Mouse (Mus musculus) C3H10T1/2 (cell line): Measurements from ENCODE around the gene Zfp36. TPM values are rescaled to one million over a fixed set of nuclear protein-coding genes. Genes with fewer than 3 reads are reported as not detected.

Source experiments
- polyA plus RNA-seq, 2 experiments: library from polyadenylated mRNA; unstranded; fragments of >200 nt; fragmentation: generic; extraction: Trizol; gene quantifications; one replicate each; pipeline ENCODE4 v1.2.1; 2012; ENCODE audit warnings: missing spikeins in 2 of 2

Gene Zfp36
- 10 to 100 TPM in 1 of 2 experiments, 1 to 10 TPM in 1; 3.3 to 11.2 TPM for polyA plus RNA-seq

DNA sequence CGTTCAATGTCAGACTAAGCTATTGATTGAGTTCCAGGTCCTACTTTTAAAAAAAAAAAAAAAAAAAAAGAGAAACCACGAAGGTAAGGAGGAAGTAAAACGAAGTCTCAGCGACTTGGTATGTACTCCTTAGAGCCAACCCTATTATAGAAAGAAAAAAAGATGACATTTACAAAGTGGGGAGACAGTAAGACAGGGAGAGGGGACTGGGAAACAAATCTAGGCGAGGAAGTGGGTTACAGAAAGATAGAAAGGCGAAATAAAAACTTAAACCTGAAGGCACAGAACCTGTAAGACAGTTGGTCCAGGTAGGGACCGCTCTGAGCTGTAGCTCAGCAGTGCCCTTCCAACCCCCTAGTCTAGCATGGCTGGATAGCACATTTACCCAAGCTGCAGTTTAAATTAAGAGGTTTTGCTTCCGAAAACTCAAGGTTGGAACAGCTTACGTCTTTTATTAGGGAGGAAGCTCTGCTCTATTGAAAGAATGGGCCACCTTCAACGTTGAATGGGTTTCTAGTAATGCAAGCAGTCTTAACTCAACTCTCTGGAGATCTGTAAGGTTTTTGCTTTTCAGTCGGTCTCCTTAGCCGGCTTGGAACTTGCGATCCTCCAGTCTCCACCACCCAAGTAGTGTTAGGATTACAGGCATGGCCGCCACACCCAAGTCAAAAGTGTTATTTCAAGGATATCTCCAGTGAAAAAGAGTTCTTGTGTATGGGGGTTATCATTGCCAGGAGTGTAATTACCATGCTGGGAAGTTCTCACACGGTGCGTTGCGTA lies at the start of gene Zfp36:
Gene Zfp36, minus strand, starts transcription at position 17 of the 780 bp plus-strand sequence.

DNA sequence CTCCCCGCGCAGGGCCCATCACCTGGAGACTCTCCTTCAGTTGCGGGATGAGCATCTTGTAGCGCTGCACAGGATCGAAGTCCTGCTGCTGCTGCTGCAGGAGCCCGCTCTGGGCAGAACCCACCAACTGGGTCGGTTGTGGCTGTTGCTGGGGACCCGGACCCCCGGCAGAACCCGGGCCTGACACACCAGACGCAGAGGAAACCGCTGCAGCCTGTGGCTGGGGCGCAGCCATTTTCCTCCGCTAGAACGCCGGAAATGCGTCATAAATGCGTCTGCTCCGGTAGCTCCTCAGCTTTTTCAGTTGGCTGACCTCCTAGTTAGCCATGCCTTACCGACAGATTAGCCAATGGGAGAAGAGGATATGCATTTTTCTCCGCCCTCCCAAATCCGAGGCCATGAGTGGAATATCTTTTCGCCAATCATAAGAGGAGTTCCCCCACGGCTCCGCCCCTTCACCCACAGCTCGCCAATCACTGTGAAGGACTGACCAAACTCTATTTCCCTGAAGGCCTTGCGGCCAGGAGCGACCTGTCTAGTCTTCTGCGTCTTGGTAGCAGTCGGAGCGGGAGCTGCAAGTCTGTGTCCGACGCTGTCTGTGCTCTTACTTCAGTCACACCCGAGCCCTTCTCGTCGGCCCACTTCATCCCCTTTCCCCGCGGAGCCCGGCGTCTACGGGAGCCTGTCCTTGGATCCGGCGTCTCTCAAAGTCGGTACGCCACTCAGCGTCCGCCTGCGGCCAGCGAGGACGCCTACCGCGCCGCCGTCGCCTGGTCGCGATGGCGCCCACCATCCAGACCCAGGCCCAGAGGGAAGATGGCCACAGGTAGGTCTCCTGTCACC lies 12.6 kb upstream of the Zfp36 start, which contains the start of the genes Med29 and Paf1:
Gene Med29, minus strand, starts transcription at position 280 of the 843 bp plus-strand sequence.
Gene Paf1, plus strand, starts transcription at position 523 of the 843 bp plus-strand sequence.

DNA sequence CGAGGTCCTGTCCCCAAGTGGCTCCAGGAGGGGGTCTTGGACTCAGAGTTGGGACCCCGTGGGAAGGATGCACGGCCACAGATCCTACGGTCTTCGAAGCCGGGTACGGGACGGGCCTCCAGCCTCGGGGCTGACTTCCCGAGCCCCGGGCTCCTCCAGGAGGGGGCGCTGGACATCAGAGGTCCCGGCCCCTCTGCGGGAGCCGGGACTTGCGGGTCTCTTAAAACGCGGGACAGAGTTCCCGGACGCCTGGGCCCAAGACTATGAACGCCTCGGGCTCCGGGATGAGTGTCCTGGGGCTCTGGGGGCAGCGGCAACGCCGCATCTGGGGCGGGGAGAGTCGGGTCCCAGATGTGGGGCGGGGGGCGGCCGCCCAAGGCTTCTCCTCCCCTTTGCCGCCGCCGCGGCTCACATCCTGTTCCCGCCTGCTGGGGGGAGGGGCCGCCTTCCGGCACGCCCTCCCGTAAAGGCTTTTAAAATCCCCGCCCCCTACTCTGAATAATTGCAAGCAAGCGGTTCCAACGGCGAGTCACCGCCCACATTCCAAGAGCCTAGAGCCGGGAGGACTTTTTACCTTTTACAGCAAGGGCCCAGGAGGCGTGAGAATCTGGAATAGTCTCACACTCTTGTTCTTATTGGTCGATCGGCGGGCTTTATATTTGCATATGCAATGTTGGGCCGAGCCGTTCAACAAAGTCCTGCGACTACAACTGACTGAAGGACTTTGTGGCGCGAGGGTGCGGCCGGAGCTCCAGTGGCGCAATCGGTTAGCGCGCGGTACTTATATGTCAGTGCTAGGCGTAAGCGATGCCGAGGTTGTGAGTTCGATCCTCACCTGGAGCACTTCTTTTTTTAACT lies 7.6 kb downstream of the Zfp36 start, which contains the start of gene Plekhg2:
Gene Plekhg2, minus strand, starts transcription at position 349 of the 858 bp plus-strand sequence.

DNA sequence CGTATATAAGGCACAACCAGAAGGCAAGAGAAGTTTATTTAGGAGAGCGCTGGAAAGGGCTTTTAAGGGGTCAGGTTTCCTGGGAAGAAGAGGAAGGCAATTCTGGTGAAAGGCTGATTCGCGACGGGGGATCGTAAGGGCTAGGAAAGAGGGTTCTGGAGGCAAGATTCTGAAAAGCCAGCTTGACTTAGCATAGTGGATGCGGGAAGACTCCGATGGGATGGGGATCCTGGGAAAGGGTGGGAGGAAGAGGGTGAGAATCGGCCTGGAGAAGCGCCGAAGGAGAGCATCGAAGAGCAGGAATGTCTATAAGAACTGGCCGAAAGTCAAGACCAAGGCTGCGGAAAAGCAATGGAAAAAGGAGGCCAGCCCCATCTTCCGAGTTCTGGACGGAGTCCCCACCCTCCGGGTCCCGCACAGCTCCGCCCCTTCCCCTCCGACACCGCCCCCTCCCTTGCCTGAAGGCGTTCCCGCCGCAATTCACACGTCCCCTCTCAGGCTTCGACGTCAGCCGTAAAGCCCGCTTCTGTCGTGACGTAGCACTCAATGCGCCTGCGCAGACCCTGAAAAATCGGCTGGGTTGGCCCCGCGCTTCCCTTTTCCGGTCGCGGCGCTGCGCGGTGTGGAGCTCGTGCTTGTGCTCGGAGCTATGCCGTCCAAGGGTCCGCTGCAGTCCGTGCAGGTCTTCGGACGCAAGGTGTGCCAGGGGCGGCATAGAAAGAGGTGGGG lies 29.7 kb downstream of the Zfp36 start, which contains the start of gene Rps16:
Gene Rps16, plus strand, starts transcription at position 498 of the 729 bp plus-strand sequence.

DNA sequence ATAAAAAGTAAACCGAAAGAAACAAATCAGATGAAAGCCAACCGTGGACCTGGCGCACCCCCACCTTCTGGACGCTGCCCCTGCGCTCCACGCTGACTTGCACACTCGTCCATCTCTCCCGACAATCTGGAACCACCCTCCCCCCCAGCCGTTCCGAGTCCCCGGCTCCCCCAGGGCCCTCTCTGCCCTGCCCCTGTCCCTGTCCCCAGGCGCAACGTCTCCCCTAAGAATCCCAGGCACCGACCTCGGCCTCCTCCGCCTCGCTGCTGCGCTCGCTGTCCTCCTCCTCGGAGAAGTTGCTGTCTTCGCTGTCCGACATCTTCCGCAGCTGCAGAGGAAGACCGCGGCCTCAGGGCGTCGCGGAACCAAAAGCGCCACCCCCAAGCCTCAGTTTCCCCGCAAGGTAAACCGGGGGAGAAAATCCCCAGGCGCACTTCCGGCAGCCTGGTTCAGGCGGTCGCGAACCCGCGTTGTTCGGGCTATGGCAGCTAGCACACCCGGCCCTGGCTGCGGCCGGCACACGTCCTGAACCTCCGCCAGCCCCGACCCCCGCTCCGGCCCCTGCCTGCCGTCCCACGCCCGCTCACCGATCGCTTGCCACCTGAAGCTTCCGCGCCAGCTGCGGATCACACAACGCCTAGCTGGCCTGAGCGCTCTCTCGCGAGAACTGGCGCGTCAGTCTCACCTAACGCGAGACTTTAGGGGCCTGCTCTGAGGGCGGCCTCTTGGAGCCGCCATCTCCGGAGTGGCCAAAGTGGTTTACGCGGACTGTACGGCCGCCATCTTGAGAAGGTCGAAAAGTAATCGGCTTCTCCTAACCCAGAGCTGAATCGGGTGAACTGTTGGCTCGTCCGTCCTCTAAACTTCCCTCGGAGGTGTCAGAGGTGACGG lies 41.7 kb downstream of the Zfp36 start, which contains the start of gene Supt5:
Gene Supt5, minus strand, starts transcription at position 639 of the 891 bp plus-strand sequence.

Other genes starting within 250 kb of the Zfp36 start
- gene Fbl, start 210.5 kb downstream of the Zfp36 start, polyA plus RNA-seq: 100 to 1,000 TPM in 1 of 2 experiments, 10 to 100 TPM in 1; 97.0 to 392 TPM
- gene Dyrk1b, start 200.8 kb downstream of the Zfp36 start, polyA plus RNA-seq: 10 to 100 TPM in 1 of 2 experiments, 1 to 10 TPM in 1; 6.2 to 27.4 TPM
- 10 to 100 TPM in 1 of 2 experiments, 1 to 10 TPM in 1; 6.7 to 11.4 TPM for gene Eid2, start 112.4 kb downstream of the Zfp36 start, polyA plus RNA-seq
- gene Eid2b, start 102.5 kb downstream of the Zfp36 start, polyA plus RNA-seq: 1 to 10 TPM; 1.6 to 7.0 TPM
- not detected for gene Selenov, start 89.1 kb downstream of the Zfp36 start, polyA plus RNA-seq
- under 1 TPM in 1 of 2 experiments, not detected in 1; 0.02 TPM for gene Dll3, start 78.0 kb downstream of the Zfp36 start, polyA plus RNA-seq
- gene Timm50, start 68.2 kb downstream of the Zfp36 start, polyA plus RNA-seq: 100 to 1,000 TPM in 1 of 2 experiments, 10 to 100 TPM in 1; 52.9 to 176 TPM
- 100 to 1,000 TPM in 1 of 2 experiments, 10 to 100 TPM in 1; 59.3 to 103 TPM for gene Supt5, start 41.5 kb downstream of the Zfp36 start, polyA plus RNA-seq
- gene Rps16, start 29.6 kb downstream of the Zfp36 start, polyA plus RNA-seq: over 10,000 TPM in 1 of 2 experiments, 1,000 to 10,000 TPM in 1; 5,175 to 11,723 TPM
- 10 to 100 TPM in 1 of 2 experiments, 1 to 10 TPM in 1; 7.3 to 36.1 TPM for gene Plekhg2, start 7.7 kb downstream of the Zfp36 start, polyA plus RNA-seq
- gene Med29, start 12.5 kb upstream of the Zfp36 start, polyA plus RNA-seq: 10 to 100 TPM; 42.7 to 61.9 TPM
- gene Paf1, start 12.7 kb upstream of the Zfp36 start, polyA plus RNA-seq: 10 to 100 TPM; 14.8 to 40.0 TPM
- under 1 TPM; 0.14 to 0.22 TPM for gene Gmfg, start 57.2 kb upstream of the Zfp36 start, polyA plus RNA-seq
- under 1 TPM; 0.01 to 0.11 TPM for gene Lrfn1, start 71.7 kb upstream of the Zfp36 start, polyA plus RNA-seq
- gene Ifnl2, start 130.2 kb upstream of the Zfp36 start, polyA plus RNA-seq: not detected
- not detected for gene Ifnl3, start 142.6 kb upstream of the Zfp36 start, polyA plus RNA-seq
- gene Sycn, start 160.6 kb upstream of the Zfp36 start, polyA plus RNA-seq: not detected
- not detected for gene Nccrp1, start 167.0 kb upstream of the Zfp36 start, polyA plus RNA-seq
- gene Samd4b, start 217.9 kb upstream of the Zfp36 start, polyA plus RNA-seq: 10 to 100 TPM; 14.8 to 48.1 TPM
- gene Pak4, start 217.9 kb upstream of the Zfp36 start, polyA plus RNA-seq: 10 to 100 TPM; 15.0 to 33.1 TPM